Mouse (Mus musculus) neutrophil, adult 5-6 weeks (primary cell): ENCODE measurements around the gene Dtnb. TPM values are rescaled to one million over a fixed set of nuclear protein-coding genes. Genes with fewer than 3 reads are reported as not detected.
"Not testable (repeated sequence)": the region's sequence is repeated elsewhere in the genome, so short reads cannot be mapped to it uniquely, and the experiment has no call there.

Source experiments
- ATAC-seq: fragments of 151-379, 151-347 bp; 2 replicates; pipeline ENCODE4 v1.8.0; 2017; ENCODE audit warnings: mild to moderate bottlenecking, moderate TSS enrichment; ENCODE audit not compliant: insufficient number of reproducible peaks, poor library complexity, low FRiP score, severe bottlenecking; ENCODE audit errors: extremely low read depth
- total RNA-seq: library from RNA; stranded (forward); fragments of 200-1000 nt; gene quantifications from 2 replicates; pipeline ENCODE4 v1.2.3, GENCODE M21; 2017

Dtnb gene
- total RNA-seq, 1 experiment from 2014 or later: 24.7 TPM

DNA sequence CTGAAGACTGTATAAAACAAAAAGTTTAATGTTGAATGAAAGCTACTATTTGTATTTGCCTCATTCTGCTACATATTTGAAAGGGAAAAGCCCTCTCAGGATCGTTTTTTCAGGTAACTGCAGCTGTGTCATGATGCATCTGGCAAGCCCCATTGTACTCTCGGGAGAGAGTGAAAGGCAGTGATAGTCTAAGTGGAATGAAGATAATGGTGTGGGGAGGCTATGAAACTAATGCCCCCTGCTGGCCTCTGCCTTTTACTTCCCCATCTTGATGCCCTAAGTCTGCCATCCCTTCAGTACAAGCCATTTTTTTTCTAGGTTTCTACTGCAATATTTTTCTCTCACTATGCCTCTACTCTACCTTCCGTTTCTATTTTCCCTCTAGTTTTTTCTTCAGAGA is 69.8 kb downstream of the Dtnb start:
- ATAC-seq: no peak

DNA sequence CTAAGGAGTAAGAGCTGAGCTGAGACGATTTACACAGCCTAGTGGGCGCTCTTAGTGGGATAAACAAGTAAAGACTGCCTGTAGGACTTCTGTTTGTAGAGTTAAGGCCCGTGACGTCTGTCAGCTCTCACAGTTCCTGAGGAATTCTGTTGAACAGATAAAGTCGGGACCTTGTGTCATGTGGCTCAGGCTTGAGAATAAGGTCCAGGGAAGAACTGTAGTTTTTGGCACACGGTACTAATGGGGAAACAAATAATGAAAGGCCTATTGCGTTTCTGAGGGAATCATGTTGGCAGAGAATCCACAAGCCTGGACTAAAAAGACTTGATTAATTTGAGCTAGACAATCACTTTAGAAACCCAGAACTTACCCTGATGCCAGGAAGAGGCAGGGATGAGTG is 84.6 kb downstream of the Dtnb start:
- ATAC-seq: no peak

DNA sequence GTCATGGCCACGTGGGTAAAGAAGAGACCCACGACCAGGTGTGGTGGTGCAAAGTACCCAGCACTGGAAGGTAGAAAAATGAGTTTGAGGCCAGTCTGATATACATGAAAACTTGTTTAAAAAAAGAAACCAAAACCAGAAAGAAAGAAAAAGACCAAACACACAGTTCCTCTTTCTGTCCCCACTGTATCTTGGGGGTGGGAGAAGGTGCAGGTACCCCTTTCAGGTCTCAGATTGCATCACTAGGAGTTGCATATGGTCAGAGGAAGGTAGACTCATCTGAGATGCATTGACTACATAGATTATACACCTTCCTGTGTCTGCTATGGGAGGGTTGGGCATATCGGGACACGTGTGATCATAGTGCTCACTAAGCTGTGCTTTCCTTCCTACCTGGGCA is 85.1 kb downstream of the Dtnb start:
- ATAC-seq: no peak

DNA sequence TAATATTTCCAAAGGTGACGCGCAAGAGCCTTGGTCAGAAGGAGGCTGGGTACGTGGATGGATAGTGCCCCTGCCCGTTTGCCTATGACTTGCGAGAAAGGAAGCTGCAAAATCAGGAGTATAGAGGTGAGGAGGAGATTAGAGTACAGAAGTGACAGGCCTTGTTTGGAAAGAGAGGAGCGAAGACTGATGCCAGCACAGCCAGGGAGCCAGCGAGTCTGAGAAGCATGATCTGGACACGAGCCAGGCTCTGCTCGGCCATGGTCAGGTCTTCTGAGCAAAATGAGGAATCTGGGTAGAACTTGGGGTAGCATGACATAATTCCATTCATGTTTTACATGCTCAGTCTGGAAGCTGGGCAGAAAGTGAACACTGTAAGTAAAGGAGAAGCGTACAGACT is 85.6 kb downstream of the Dtnb start:
- no peak for ATAC-seq

DNA sequence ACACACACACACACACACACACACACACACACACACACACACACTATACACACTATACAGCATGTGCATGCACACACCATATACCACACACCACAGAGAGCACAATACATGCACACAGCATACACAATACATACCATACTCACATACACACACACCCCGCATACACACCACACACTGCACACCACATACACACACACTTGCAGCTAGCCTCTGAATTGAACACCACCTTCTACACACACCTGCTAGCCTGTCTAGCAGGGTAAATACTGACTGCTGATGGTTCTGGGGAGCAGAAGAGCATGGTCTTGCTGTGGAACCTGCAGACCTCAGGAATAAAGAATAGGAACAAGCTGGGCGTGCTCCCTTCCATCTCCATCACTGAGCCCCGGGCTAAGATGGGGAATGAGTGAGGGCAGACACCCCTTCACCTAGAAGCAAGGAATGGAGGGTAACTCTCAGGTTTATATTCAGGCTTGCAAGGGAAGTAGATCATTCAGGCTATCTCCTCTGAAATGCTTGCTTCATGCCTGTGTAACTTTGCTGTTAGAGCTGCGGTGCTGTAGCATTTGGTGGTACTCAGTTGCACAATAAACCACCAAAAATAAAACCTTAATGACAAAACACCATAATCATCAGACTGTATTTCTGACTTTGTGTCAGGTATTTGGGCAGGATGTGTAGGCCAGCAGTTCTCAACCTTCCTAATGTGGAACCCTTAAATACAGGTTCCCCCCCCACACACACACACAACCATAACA is 87.6 kb downstream of the Dtnb start:
- ATAC-seq: no peak

DNA sequence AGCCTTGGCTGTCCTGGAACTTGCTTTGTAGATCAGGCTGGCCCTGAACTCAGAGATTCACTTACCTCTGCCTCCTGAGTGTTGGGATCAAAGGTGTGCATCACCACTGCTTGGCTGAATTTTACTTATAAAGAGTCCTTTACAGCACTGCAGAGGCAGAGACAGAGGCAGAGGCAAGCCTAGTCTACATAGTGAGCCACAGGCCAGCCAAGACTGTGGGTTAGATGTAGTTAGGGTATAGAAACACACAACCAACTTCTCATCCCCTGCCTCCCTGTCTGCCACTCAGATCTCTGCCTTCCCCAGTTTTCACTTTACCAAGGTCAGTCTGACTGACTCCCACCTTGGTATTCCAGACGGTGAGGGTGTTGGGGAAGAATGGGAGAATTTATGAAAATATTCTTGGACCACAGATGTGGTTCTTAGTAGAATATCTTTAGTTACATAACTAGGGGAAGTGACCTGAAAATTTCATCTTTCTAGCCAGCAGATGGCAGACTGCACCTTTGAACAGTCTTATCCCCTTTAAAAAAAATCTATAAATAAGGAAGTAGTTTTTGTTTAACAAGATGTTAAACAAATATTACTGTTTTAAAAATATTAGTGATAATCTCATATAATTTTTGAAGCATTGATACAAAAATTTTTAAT is 88.9 kb downstream of the Dtnb start:
- peak; percentile 41; the same call in 1 of the 2 replicates for ATAC-seq

DNA sequence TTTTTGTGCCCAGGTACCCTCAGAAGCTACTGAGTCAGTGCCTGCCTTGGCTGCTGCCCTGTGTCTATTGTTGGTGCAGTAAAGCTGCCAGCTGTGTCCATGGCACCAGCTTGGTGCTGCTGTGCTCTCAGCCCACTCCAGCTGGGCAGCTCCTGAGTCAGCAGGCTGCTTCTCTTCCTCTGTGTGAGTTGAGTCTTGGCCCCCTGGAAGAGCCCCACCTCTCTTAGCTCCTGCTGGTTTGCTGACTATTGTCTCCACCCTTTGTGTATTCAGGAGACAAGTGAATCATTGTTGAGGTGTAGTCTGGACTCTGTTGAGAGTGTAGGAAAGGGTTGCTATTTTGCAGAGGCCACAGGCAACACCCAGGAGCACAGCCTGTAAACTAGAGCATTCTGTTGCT is 90.5 kb downstream of the Dtnb start:
- ATAC-seq: no peak

DNA sequence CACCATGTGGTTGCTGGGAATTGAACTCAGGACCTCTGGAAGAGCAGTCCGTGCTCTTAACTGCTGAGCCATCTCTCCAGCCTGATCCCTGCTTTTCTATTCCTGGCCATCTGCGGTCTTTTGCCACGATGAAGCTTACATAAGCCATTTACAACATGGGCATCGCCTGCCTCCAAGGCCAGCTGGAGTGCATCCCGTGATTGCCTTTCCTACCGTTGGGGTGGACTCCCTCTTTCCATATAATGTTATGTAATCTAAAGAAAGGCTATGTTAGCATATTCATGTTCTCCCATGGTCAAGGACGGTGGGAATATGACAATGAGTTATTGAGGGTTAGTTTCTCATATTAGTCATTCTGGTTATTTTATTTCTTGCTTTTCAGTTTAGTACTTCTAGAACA is 91.2 kb downstream of the Dtnb start:
- no peak for ATAC-seq

DNA sequence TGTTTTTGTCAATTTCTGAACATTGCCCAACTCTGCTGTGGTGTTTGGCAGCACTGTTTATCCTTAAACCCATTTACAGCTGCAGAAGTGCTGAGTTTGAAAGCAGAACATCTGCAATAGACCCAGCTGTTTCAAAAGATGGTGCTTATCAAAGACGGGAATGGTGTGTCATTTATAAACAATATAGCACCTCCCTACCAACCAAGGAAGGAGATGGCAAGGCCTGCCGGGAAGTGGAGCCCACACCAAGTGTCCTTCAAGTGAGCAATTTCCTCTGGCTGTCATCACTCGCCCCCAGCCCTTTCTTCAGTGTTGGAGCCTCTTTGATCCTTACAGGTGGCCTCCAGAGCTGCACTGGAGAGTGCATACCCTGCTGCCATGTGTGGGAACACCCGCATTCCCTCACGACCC is 97.8 kb downstream of the Dtnb start:
- no peak for ATAC-seq

DNA sequence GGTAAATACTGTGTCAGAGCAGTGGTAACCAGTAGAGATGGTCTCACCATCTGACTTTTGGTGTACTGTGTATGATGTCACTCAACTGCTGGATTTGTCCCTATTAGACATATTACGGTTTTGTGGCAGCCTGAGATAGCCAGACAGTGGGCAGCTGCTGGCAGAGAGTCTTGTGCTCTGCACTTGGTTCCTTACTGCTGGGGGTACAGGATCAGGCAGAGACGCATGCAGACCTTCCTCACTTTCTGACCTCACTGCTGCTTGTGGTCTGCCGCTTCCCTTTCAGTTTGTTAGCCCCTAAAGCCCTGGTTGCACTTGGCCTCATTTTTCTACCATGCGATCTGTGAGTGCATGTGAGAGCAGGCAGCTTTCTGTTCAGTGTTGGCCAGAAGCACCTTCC is 98.9 kb downstream of the Dtnb start:
- ATAC-seq: no peak

DNA sequence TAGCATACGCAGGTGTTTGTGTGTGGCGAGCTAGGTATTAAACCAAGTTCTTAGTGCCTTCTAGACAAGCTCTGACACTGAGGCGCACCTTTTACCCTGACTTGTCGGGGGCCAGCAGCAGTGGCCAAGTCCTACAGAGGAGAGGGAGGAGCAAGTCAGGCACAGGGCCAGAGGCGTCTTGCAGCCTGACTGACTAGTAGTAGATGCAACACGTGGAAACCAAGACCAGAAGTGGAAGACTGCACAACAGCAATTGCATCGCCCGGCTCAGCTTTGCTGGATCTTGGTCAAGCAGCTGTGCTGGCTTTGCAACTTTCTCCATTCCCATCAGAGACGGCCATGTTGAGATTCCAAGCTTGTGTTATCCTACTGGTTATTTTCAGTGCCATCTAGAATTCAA is 100.6 kb downstream of the Dtnb start:
- no peak for ATAC-seq

DNA sequence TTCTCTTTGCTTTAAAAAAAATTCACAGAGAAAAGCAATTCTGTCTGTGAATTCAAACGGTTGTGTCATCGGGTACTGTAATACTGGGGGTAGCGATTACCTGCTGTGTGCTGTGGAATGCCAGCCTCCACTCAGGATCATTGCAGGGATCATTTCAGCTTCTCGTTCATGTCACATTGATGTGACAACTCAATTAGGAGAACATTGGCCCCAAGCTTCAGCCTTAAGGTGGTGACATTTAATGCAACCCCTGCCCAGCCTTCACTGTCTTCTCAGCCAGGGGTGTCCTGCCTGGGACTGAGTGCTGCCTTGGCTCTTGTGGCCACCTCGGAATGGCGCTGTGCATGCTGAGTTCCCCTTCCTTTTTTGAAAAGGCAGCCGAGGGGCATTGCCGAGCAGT is 101.7 kb downstream of the Dtnb start:
- ATAC-seq: no peak

DNA sequence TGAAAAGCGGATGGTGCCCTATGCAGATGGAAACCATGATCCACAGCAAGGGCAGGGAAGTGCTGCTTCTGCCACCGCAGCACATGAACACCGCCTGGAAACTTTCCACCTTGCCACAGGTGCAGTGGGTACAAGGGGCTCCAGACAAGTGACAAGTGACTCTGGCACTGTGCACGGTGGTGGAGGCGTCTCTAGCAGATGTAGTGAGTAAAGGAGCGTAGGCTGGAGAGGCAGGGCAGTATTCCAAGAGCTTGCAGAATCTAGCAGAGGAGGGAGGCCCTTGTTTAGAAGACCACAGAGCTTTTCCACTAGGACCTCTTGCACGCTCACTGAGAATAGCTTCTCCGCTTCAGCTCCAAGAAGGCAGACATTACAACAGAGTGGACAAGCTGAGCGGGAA is 102.7 kb downstream of the Dtnb start:
- ATAC-seq: no peak

DNA sequence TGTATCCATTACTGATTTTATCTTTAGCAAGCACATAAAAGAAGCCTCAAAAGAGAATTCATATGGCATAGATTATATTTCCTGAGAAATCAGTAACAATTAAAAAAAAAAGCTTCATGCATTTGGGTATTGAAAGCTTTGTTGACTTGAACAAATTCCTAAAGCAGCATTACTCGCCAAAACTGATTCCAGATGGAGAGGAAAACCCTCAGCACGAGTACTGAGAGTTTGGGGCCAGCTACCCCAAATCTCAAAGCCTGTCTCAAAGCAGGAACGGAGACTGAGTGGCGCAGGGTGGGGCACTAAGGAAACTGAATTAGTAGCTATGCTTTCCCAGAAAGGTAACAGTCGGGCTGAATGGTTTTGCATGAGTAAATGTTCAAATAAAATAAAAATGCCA is 108.5 kb downstream of the Dtnb start:
- ATAC-seq: no peak

DNA sequence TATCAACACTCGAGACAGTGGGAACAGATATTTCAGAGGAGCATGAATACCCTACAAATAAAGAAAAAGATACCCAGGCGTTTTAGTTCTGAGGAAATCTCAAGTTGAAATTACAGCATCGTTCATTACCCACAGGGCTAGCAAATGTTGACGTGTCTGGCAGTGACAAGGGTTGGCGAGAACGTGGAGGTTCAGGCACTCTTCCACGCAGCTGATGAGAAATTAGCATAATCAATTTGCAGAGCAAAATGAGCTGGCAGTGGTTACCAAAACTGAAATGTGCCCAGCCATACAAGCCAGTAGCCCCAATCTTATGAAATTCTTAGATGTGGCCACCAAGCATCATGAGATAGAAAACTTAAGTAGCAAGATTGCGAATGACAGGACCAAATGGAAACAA is 110.9 kb downstream of the Dtnb start:
- no peak for ATAC-seq

DNA sequence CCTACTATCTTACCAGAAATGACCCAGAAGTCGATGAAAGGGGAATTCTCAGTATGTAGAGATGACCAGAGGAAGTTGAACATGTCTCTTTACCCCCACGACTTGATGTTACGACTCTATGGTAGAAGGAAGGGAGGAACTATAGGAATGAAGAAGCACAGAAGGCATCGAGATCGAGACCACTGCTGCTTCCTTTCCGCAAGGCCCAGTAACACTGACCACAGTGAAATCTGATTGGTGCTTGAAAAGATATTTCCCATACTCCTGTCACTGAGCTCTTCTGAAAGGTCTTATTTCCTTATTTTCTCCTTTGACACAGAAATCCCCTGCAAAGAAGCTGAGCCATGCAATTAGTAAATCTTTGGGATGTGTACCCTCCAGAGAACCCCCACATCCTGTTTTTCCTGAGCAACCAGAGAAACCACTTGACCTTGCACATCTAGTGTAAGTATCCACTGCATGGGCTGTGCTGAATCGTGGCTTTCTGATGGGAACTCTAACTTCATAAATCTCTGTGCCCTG is 114.3 kb downstream of the Dtnb start:
- ATAC-seq: no peak

DNA sequence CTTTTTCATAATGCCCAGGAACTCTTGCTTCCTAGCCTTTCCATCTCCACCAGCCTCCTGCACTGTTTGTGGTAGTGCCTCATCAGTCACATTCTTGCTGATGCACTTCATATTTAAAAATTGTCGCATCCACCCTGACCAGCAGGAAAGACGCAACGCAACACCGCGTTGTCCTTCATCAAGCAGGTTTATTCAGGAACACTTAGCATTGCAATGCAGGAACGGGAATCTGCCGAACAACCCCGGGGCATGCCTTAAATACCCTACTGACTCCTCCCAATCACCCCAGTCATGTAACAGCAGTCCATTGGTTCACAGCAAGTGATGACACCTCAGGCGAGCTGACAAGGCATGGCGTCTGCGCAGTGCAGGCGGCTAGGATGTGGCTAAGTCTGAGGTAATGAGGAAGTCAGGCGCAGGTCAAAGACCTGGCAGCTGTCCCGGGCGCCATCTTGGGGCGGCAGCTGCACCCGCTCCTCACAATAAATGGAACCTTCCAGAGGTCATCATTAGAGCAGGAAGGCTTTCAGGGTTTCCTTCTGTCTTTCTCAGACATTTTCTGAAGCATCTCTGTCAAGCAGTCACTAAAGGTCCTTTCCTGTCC is 118.8 kb downstream of the Dtnb start:
- not testable (repeated sequence) for ATAC-seq

DNA sequence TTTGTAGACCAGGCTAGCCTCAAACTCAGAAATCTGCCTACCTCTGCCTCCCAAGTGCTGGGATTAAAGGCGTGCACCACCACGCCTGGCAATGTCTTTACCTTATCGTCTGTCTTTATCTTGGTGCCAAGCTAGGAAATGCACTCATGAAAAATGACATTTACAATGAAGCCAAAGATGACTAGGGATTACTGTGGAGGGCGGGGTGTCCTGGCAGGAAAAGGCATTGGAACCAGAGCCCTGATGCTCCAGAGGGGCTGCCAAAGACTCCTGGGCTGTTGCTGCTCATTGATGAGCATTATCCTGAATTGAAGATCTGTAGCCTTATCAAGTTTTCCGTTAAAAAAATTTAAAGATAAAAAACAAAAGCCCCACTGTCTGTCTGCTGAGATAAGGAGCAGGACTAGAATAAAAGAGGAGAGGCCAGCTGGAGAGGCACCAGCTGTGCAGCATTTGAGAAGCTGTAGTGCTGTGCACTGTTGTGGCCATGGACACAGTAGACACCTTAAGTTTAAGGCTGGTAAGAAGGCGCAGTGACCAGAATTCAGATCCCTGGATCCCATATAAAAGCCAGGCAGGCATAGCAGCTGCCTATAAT is 120.7 kb downstream of the Dtnb start:
- ATAC-seq: no peak

DNA sequence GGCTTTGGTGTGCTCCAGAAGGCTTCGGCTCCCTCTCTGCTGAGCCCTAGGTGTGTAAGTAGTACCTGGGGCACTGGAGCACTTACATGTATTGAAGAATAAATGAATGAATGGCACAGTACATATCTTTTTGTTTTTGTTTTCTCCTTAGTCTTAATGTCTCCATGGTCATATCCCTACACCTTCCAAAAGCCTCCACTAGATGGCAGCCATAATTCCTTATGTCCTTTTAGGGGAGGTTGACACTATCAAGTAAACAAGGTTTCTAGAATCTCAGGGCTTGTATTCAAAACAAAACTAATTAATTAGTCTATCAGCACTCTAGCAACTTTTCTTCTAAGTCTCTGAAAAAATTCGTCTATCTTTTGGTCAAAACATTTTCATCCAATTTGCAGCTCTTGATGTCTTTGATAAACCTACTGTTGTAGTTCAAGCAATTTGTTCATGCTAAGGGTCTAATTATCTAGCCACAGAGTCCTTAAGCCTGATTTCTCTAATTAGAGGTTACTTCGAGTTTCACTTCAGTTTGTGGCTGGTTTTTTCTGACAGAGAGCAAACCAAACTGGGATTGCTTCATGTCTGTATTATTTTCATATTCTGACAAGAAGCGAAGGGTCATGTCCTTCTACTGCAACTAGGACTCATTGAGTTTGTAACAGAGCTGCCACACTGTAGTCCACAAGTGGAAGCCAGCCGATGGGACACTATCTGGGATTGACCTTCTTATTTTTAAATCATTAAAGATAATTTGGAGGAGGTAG is 123.7 kb downstream of the Dtnb start:
- peak; percentile 69; the same call in 1 of the 2 replicates for ATAC-seq
